Mouse (Mus musculus) frontal cortex, adult (tissue): ENCODE measurements at regions not wholly inside any gene's neighbourhood (a gene's known extent, or its start where the extent isn't known, plus 50 kb on each side); places are given as distances from the start of the nearest gene placed in this dataset.

Experiments used
- ATAC-seq: cut with Nextera tagmentation; 2 replicates; pipeline ENCODE4 v1.9.2; 2017; ENCODE audit warnings: mild to moderate bottlenecking, moderate library complexity, mixed read lengths; ENCODE audit not compliant: low TSS enrichment

DNA sequence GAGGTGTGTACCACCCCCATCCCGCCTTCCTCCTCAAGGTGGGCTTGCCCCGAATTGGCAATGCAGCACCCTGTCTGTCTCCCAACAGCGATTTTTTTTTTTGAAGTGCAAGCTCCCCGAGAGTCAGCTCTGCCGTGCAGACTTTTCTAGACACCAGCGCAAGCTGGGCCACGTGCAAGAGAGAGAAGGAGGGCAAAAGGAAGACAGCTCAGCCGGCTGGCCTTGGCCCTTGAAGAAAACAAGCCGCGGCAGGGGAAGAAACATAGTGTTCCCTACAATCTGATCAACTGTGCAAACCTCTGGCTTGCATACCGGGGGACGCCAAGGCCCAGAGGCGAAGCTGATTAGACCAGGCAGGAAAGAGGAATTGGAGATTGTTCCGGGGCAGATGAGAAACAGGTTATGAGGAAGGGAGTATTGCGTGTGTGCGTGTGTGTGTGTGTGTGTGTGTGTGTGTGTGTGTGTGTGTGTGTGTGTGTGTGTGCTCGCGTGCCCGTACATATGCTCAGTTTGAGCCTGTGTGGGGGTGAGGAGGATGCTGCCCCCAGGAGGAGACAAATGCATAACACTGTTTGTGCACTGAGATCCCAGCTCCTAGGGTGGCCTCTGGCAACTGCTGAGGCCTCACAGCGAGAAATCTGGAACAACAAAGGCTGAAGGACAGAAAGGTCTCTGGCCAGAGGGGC, 83.2 kb upstream of the Zfp648 start:
- ATAC-seq = peak; percentile 60

DNA sequence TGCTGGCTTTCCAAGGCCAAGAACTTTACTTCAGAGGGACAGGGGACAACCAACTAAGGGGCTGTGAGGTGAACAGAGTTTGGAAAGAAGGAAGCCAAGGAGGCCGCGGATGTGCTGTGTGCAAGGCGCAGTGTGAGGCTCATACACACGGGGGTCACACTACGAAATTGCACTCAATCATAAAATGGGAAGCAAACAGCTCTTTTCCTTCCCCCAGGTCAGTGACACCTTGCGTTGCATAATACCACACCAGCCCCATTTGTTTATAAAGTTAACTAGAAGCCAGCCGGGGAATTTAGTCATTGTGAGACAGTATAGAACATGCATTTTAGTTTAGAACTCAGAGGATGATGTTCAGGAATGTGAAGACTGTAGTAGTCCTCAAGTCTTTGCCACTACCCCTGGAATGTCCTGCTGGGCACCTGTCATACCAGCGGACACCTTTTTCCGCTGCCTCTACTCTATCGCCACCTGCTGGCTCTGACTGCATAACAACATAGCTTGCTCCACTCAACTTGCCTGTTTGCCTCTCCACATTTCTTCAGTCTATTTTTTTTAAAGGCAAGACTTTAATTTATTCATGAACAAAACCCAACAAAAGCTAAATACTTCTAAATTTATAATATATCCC, 82.5 kb upstream of the Zfp648 start:
- peak; percentile 74 for ATAC-seq

DNA sequence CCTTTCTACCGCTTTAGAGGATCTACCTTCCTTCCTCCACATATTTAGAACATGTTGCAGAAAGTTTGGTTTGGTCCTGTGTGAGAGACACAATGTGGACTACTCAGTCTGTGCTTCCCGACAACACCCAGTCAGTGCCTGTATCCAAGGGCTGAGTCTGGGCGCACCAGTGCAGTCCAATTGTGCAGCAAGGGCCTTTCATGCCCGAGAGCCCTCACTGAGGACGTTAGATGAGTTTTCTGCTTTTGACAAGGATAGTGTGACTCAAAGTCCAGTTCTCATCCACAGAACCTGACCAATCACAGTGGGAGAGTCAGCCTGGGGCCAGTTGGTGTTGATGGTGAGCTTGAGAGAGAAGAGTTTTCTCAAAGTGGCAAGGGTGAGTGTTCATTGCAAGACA, 81.4 kb upstream of the Zfp648 start:
- ATAC-seq = no peak

DNA sequence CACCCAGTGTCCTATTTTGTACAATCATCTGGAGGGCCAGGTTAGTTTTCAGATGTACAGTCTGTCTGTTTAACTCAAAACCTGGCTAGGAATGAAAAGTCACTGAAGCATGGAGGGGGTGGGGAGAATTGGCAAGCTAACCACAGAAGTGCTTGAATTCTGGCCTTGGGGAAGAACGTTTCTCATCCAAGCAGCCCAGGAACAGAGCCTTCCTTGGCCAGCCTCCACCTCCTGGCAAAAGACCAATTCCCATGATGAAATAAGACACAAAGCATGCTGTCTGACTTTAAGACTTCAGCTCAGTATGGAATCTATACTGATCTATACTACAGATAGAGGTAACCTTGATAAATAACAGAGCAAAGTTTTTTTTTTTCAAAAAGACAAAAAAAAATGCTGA, 80.3 kb upstream of the Zfp648 start:
- no peak for ATAC-seq

DNA sequence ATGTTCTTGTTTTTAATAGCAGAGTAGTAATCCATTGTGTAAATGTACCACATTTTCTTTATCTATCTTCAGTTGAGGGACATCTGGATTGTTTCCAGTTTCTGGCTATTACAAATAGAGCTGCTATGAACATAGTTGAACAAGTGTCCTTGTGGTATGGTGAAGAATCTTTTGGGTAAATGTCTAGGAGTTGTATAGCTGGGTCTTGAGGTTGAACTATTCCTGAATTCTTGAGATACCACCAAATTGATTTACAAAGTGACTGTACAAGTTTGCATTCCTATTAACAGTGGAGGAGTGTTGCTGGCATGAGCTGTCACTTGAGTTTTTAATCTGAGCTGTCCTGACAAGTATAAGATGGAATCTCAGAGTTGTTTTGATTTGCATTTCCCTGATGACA, 76.0 kb upstream of the Zfp648 start:
- ATAC-seq = no peak

DNA sequence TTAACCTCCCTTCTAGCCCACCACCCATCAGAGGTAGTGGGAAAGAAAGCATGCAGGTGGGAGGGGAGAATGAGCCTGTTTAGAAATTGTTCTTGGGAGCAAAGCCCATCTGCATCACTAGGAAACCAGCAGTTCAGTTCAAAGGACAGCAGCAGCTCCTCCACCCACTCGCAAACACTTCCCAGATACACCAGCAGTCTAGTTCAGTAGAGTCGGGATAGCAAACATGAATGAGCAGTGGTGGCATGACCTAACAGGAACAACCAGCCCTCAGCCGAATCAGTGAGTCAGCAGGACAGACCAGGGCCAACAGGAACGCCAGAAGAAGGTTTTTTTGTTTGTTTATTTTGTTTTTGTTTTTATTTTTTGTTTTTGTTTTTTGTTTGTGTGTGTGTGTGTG, 74.5 kb upstream of the Zfp648 start:
- no peak for ATAC-seq

DNA sequence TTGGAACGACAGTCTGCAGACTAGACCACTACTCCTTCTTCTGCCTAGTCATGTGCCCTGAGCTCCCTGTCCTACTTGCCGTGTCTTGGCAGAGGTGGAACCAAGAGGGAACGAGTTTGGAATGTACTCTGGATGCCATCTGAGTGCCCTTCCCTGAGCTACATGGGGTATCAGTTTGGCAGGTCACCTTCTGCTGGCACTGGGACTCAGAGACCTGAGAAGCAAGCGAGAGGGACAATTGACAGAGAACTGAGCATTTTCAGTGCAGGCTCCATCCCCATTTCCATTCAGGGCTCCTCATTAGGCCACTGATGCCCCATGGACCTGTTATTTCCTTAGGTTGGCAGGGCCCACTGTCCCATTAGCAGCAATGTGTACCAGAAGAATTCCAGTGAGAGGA, 61.5 kb upstream of the Zfp648 start:
- peak; percentile 78; the same call in 1 of the 2 replicates for ATAC-seq

DNA sequence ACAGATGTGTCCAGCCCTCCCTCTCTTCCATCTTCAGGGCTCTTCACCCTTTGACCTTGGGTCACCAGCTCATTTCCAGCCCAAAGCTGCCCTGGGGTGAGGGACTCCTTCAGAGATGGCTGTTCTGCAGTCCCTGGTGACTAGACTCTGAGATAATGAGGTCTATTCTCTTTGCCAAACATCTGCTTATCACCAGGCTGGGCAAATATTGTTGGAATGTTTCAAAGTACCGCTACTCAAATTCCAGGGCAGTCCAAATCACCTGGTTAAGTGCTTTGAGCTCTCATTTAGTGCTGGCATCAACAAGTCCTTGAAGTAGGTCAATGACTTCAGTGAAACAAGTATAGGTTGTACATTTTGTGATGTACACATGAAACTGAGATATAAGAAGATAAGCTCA, 57.3 kb upstream of the Zfp648 start:
- ATAC-seq = no peak

DNA sequence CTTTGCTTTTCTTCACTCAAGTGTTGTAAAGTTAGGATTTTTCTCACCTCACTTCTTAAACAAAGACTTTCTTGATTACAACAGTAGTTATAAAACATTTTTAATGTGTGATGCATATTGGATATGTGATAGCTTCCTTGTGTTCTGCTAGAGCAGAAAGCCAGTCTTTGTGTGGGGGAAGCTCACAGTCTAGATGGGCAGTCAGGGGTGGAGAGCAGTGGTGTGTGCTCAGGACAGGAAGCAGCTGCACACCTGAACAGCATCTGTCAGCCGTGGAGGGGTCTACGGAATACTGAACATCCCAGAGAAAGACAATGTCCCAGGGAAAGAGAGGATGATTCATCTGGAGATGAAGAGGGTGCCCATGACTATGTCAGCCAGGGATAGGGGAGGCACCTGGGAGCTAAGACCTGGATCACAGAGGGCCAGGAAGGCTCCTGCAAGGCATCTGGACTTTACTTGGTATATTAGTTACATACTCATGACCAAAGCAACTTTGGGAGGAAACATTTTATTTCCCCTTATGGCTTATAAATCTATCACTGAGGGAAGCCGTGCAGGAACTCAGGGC, 53.9 kb upstream of the Zfp648 start:
- ATAC-seq = no peak

DNA sequence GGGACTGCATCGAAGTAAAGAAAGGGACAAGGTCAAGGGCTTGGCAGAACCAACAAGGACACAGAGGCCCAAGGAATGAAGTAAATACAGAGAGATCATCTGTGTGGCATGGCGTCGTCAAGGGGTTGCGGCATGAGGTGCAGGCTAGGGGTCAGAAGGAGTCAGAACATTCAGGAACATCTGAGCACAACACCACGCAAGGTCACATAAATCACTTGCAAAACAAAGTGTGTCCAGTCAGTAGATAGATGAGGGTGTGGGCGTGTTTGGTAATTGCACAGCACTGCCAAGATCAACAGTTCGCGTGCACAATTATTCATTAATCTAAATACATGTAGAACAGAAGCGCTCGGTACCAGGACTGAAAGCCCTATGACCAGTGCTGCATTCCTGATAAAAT, 52.0 kb upstream of the Zfp648 start:
- no peak for ATAC-seq

DNA sequence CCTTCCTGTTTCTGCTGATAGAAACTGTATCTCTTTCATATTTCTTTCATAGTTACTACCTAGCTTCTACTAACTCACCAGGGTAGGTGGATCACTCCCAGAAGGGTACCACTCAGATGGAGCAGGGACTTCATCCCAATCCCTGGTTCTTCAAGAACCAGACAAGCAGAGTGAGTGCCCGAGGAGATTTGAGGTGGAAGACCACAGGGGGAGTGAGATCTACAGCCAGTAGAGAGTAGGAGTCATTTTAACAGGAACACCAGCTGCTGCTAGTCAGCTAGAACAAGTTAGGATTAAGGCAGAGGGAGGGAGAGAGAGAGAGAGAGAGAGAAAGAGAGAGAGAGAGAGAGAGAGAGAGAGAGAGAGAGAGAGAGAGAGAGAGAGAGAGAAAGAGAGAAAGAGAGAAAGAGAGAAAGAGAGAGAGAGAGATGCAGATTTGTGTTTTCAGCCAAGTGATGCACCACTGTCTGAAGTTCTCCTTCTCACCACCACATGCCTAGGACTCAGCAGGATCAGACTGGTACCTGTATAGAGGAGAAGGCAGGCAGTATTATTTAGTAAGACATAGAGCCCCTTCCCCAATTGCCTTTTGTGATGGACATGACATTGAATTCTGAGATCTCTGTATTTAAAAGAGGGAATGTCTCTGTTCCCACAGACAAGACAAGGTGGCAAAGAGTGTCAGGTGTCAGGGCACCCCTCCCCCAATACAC, 51.4 kb upstream of the Zfp648 start:
- ATAC-seq = peak; percentile 39; the same call in 1 of the 2 replicates

DNA sequence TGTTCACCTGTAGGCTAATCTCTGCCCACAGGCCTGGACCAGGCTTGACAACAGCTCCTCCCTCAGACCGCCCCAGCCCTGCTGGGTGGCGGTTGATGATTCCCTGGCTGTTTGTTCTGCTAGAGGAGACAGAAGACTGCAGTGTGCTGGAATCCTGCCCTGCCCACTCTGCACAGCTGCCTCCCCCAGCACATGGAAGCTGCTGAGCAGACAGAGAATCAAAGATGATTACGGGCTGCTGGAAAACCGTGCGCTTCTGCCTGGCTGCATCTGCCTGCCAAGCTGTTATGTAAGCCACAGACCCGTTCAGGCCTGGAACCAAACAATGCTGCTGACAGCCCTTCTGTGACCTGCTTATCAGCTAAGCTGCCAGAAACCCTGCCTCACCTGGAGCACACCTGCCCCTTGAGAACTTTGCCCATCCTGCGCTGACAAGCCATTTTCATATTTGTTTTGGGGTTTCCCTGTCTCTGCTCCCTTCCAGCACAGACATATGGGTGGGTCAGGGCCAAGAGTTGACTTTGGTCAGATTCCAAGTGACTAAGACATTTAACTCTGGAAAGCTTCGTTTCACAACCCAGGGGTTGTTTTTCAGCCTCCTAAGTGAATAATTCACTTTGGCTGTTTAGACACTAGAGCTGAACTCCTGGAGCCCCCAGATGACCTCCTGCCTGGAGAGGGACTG, 50.7 kb upstream of the Zfp648 start:
- peak; percentile 97 for ATAC-seq
